Mouse (Mus musculus) hindlimb bud, embryonic 11.5 days (tissue): Measurements from ENCODE around the gene Hipk3.

Experiments used
- DNase-seq: peaks from one replicate; pipeline ENCODE4 v3.0.0-alpha.2; 2012; ENCODE audit warnings: low read depth, low spot score; ENCODE audit errors: extremely low spot score

Gene Hipk3

DNA sequence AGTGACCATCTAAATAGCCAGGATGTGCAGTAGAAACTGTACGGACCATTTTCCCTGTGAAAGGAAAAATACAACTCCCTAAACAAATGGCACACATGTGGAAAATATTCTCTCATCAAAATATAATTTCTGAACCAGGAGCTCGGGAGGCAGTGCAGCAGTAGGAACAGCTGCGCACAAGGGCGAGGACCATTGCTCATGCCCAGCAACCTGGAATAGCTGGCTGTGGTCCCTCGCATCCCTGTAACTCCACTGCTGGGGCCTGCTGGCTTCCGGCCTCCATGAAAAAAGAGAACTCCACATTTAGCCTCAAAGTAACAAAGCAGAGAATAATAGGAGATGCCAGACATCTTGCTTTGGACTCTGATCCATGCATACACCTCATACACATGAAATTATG, 22.2 kb downstream of the Hipk3 start:
- DNase-seq: no peak

DNA sequence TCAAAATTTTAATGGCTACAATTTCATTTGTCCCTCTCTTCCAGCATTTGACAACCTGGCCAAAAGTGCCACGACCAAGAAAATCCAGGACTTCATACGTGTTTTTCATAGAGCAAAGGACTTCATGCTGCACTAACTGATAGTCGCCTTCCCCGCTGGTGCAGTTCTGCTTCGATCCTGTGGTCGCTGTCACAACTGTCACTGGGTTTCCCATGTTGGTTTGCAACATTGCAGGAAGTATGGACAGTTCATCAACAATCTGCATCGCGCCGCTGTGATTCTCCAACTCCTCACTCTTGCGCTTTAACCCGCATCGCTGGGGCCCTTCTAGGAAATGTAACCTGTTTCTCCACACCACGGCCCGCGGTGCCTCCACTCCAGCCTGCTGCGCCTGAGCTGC, 23.1 kb downstream of the Hipk3 start:
- DNase-seq: no peak

- no peak for DNase-seq
Measured at GRCm38 (mm10) chr2:104470536-104470935, 23.7 kb downstream of the Hipk3 start.

GRCm38 (mm10) chr2:104468419-104468818, 25.8 kb downstream of the Hipk3 start:
- no peak for DNase-seq

DNA sequence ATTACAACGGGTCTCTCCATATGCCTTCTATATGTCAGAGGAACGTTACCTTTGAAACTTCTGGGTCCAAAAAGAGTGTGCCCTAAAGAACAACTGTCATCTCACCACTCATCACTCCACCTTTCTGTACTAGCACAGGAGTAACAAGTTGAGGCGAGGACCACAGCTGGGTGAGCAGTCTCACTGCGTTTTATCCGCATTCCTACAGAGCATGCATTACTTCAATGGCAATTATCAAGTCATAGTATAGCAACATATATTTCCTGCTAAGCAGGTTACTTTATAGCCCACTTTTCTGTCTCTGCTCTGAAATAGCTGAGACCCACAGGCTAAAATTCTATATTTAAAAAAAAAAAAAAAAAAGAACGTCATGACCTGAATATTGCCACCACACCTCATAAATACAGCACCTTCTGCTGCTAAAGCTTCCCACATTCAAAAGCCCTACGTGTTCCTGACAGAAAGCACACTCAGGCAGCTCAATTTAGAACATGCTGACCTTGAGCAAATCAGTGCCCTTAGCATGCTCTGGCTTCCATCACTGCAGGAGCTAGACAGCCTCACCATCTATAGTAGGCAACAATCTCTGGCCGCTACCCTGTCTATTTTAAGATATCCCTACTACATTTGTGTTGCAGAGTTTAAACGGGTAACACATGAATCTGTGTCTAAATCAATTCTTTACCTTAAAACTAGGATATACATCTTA, 27.2 kb downstream of the Hipk3 start:
- no peak for DNase-seq

GRCm38 (mm10) chr2:104465639-104466430, 28.4 kb downstream of the Hipk3 start:
- DNase-seq: no peak

DNA sequence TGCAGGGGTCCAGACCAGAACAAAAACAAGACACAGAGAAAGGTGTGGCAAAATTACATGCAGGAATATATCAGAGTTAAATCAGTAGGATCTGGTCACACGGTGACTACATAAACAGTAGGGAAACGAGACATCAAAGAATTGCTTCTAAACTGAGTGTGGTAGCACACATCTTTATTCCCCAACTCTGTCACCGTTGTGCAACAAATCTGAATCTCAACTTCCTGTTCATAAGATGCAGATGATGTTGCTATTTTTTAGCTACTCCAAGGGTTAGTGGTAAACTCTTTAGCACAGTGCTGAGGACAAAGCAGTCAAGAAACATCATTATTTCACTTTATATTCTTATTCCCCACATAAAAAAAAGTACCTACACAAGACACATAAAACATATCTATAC, 34.2 kb downstream of the Hipk3 start:
- no peak for DNase-seq

DNA sequence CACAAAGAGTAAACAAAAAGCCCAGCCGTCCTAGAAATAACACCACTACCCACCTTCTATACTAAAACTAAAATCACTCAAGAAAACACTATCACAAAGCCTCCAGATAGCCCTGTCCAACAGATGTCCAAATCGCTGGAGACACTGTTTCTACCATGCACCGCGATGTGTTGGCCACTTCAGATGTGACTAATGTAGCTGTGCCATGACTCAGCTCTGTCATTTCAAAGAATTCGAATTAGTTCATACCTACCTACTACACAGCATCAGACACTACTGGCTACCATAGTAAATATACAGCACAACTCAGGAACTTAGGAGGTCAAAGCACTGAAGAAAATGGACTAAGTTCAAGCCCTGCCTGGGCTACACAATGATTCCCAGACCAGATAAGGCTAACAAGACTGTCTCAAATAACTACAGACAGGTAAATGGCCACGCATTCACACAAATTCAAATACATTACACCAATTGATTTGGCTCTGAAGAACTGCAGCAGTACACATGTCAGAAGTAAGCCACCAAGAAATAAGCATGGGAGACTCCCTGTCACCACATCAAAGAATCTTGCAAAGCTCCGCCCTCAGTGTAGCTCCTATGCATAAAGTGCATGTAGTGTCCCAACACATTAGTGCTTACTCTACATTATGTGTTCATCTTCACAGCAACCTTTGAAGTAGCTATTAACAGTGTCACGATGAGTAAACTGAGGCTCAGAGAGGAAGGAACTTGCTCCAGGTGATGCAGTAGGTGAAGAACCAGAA, 35.5 kb downstream of the Hipk3 start:
- DNase-seq: no peak

GRCm38 (mm10) chr2:104457106-104457505, 37.1 kb downstream of the Hipk3 start:
- no peak for DNase-seq

GRCm38 (mm10) chr2:104450685-104451084, 43.6 kb downstream of the Hipk3 start:
- no peak for DNase-seq

DNA sequence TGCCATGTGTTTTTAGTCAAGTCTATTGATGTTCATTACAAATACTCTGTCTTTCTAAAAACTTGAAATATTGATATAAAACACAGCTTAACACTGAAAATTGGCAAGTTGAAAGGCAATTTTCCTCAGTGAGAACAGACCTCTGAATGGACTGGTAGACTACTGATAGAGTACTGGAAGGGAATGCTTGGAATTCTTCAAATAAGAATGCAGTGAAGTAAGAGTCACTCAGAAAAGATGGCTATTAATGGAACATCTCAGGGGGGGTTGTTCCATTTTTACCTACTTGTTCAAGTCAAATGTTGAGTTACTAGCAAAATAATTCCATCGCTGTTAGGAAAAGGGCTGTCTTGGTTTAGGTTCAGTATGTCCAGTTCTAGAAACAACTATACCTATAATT, 45.1 kb downstream of the Hipk3 start:
- no peak for DNase-seq

GRCm38 (mm10) chr2:104448201-104448600, 46.0 kb downstream of the Hipk3 start:
- DNase-seq: no peak

- no peak for DNase-seq
Measured at GRCm38 (mm10) chr2:104446016-104446415, 48.2 kb downstream of the Hipk3 start.

GRCm38 (mm10) chr2:104444776-104445175, 49.5 kb downstream of the Hipk3 start:
- no peak for DNase-seq

DNA sequence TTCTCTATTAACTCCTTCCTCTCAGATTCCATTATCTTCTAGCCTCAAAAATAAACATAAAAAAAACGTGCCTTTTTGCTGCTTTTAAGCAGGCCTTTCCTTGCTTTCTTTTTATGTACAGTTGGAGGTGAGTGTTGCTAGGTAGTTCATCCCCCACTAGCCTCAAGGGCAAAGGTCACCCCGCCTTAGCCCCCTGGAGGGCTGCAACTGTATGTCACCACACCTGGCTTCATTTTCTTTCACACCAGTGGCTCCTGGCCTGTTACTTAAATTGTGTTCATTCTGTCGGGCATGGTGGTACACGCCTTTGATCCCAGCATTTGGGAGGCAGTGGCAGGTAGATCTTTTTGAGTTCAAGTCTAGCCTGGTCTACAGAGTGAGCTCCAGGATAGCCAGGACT, 51.9 kb downstream of the Hipk3 start:
- DNase-seq: no peak

DNA sequence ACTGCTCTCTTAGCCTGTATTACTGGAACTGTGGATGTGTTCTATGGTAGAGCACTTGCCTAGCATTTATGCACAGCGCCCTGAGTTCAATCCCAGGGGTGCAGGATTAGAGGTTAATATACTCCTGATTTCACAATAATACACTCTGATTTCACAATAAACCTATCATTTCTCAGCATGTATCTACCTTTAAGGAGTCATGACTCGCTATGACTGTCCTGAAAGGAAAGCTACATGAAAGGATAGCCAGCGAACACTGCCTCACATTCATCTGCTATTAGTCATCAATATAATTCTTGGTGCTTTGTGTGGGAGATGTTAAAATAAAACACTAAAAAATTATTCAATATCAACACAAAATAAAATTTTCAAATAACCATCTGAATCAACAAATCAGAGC, 58.0 kb downstream of the Hipk3 start:
- no peak for DNase-seq

- DNase-seq: no peak
Measured at GRCm38 (mm10) chr2:104431067-104431466, 63.2 kb downstream of the Hipk3 start.

DNA sequence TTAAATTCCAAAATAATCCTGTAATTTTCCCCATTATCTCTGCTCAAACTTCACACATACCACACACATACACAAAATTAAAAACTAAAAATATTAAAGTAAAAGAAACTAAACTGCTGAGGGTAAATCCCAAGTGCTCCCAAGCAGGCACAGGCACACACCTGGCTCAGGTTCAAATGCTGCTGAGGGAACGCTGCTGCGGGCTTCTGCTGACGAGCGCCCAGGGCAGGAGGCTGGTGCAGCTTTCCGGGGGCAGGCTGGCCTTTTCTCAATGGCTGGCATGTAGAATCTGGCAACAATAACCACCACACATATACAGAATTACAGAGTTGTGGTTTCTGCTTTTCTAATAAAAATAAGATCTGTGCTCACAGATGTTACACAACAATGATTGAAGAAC, 63.7 kb downstream of the Hipk3 start:
- no peak for DNase-seq

DNA sequence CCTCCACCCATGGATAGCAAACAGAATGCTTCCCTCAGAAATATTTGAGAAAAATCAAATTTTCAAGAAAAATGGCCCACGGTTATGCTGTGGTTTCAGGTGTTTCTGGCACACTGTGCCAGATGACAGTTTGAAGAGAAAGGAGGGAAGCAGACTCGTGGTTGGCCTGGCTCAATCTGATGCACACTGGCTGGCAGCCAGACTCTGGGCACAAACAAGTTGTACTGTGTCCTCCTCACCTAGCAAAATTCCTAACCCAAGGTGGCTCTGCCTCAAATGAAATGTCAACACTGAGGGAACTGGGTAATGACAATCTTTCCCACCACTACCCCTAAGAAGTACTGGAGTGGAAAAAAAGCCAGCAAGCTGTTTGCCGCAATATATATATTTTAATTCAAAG, 68.1 kb downstream of the Hipk3 start:
- DNase-seq: no peak

GRCm38 (mm10) chr2:104422230-104422629, 72.0 kb downstream of the Hipk3 start:
- no peak for DNase-seq

DNA sequence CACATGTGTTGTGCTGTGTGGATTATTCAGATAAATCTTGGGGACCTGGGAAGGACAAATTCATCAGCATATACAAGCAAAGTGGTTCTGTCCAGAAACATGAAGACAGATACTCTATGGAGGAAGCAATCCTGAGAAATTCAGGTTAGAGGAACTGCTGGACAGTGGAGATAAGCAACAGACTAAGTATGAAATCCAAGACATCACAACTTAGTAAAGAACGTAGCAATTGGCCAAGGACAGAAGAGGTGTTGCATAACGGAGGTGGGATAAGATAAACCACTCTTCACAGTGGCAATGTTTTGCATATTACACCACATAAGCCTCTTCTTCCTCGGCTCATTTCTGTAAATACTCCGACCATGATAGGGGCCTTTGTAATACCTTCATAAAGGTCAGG, 73.4 kb downstream of the Hipk3 start:
- no peak for DNase-seq

DNA sequence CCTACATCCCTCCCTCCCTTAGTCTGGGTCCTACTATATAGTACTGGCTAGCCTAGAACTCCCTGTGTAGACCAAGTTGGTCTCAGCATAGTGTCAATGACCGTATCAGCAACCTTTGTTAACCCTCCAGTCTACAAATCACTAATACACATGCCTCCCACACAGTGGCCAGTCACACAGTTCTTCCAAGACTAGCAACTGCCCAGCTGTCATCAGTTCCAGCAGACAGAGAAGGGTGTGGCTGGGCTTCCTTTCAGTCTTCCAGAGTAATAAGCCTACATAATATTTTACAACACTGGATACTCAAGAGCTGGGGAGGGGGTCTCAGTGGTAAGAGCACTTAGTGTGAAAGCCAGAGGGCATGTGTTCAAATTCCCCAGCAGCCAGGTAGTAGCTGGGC, 74.2 kb downstream of the Hipk3 start:
- DNase-seq: no peak
